Mouse (Mus musculus): Measurements from ENCODE around the gene Brk1.

- TF ChIP-seq POLR2A (IDR thresholded peaks at IDR 0.05; ENCODE audit: low read depth, low read length): no peak
- TF ChIP-seq CTCF (IDR thresholded peaks at IDR 0.05; ENCODE audit: extremely low read depth, insufficient read depth, insufficient read length, insufficient replicate concordance): no peak
These were observed 45.6 kb downstream of the Brk1 start for GRCm38 (mm10) chr6:113650197-113650640.

All from spleen, adult 2 months (tissue).